Mouse (Mus musculus): ENCODE measurements around the gene Kcnq1.

DNA sequence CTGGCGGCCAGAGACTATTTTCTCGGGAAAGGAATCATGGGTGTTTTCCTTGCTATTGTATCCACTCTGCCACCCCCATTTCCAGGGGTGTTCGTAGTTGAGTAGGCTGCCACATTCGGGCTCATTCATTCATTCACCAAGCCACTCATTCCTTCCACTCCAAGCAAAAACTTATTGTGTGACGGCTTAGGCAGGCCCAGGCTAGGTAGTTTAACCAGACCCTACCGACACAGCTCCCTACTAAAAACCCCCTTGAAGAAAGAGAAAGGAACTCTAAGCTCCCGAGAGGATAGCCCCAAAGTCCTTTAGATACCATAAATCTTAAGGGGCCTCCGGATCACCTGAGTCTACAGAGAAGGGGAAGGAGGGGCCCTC, 338.4 kb downstream of the Kcnq1 start:
- TF ChIP-seq CTCF (IDR thresholded peaks at IDR 0.05; ENCODE audit: control insufficient read depth, insufficient read depth, insufficient read length) (no peak), MAX (IDR thresholded peaks at IDR 0.05) (no peak), USF1 (IDR thresholded peaks at IDR 0.05; ENCODE audit: low read depth) (no peak), CEBPB (IDR thresholded peaks at IDR 0.05; ENCODE audit: low read depth) (no peak)

All from C2C12 (cell line).